16 mouse cellular contexts compared by ENCODE assay signal in the genomic region with DNA sequence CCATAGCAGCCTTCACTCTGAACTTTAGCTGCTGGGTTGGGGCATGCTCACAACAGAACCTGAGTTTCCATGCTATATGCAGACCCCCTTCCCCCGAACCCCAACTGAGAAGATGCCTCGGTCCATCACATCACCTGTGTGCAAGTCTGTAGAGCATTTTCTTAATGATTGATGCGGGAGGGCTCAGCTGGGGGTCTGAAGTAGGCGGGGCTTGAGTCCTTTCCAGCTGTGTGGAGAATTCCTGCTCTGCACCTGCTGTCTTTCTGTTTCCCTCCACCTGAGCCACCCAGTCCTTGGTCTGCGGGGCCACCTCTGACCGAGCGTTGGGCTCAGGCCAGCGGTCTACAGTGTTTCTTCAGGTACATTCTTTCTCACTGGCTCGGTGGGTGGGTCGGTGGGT. TPM values are rescaled to one million over a fixed set of nuclear protein-coding genes. Genes with fewer than 3 reads are reported as not detected.
DNase-seq lines count a peak whose midpoint lies in the region; ATAC-seq and TF ChIP-seq lines count a peak whose summit lies in the region.
"Had no signal": no experiment of that assay in that cellular context is flagged by ENCODE, and none has a peak within 500 bp of the region (broad histone marks: within the 10 kb centered on the region; RNA-seq: fewer than 3 reads in every experiment).

A gene (plus strand): TSS at position 301 of the 400 bp plus-strand sequence.

- intact Hi-C loops in gastrocnemius, adult 2 months (cut with DNase I): no loop called here

- no peaks in the 10 kb centered on the region for H3K9me3 ChIP-seq in hindbrain, embryonic 13.5 days
- H3K9me3 ChIP-seq in hindbrain, embryonic 14.5 days (ENCODE audit: control insufficient read depth, low read length): no peaks in the 10 kb centered on the region
- no peaks in the 10 kb centered on the region for H3K9me3 ChIP-seq in neural tube, embryonic 13.5 days
- H3K9me3 ChIP-seq in stomach, postnatal 0 days (ENCODE audit: control insufficient read depth, low read length): no peaks in the 10 kb centered on the region
- H3K9me3 ChIP-seq: G1E had no signal

- H3K36me3 ChIP-seq in hindbrain, embryonic 13.5 days: no peaks in the 10 kb centered on the region
- no peaks in the 10 kb centered on the region for H3K36me3 ChIP-seq in hindbrain, embryonic 14.5 days (replicated peaks; ENCODE audit: control insufficient read depth, insufficient read depth)
- no peaks in the 10 kb centered on the region for H3K36me3 ChIP-seq in neural tube, embryonic 13.5 days
- H3K36me3 ChIP-seq in stomach, postnatal 0 days (ENCODE audit: control insufficient read depth, insufficient read depth, low read length): no peaks in the 10 kb centered on the region
- H3K36me3 ChIP-seq: G1E had no signal

- H3K27me3 ChIP-seq in hindbrain, embryonic 13.5 days: peaks cover 44% of the 10 kb centered on the region
- peaks cover 19% of the 10 kb centered on the region for H3K27me3 ChIP-seq in hindbrain, embryonic 14.5 days (ENCODE audit: control insufficient read depth, insufficient read depth, low read length)
- peaks cover 38% of the 10 kb centered on the region for H3K27me3 ChIP-seq in neural tube, embryonic 13.5 days
- no peaks in the 10 kb centered on the region; the same call in 1 of the 2 replicates for H3K27me3 ChIP-seq in stomach, postnatal 0 days (ENCODE audit: control insufficient read depth, insufficient read depth, low read length)

- ATAC-seq in hindbrain, embryonic 13.5 days (ENCODE audit: low FRiP score): no peak
- no peak for ATAC-seq in hindbrain, embryonic 14.5 days (ENCODE audit: low FRiP score)
- no peak for ATAC-seq in neural tube, embryonic 13.5 days (ENCODE audit: low read depth)
- ATAC-seq in stomach, postnatal 0 days (ENCODE audit: low FRiP score, low TSS enrichment): no peak
- no peak for ATAC-seq in inflammation-experienced regulatory T-cells, adult 6 months

- WGBS in hindbrain, embryonic 13.5 days: 16% methylated on average over 10 of the region's 10 CpGs
- WGBS in hindbrain, embryonic 14.5 days: 20% methylated on average over 10 of the region's 10 CpGs
- WGBS in neural tube, embryonic 13.5 days: 16% methylated on average over 10 of the region's 10 CpGs
- WGBS in stomach, postnatal 0 days: 20% methylated on average over 10 of the region's 10 CpGs

- peaks cover 9% of the 10 kb centered on the region for H3K4me1 ChIP-seq in hindbrain, embryonic 13.5 days (replicated peaks)
- no peaks in the 10 kb centered on the region for H3K4me1 ChIP-seq in hindbrain, embryonic 14.5 days (replicated peaks; ENCODE audit: control insufficient read depth, insufficient read depth, low read length)
- H3K4me1 ChIP-seq in neural tube, embryonic 13.5 days (replicated peaks): 0 out of 2 replicates have a peak, but pooled peaks cover 7% of the 10 kb centered on the region
- no peaks in the 10 kb centered on the region for H3K4me1 ChIP-seq in stomach, postnatal 0 days (replicated peaks; ENCODE audit: control insufficient read depth, insufficient read depth)

- no peak for TF ChIP-seq EP300 in stomach, postnatal 0 days (optimal IDR thresholded peaks at IDR 0.05)

- DNase-seq in gastrocnemius, adult 2 months: no peak
- no peak for DNase-seq in gastrocnemius, postnatal 25 days
- no peak for DNase-seq in hindbrain, embryonic 14.5 days (ENCODE audit: low spot score)
- DNase-seq in neural tube, embryonic 10.5 days (ENCODE audit: extremely low spot score, low spot score): no peak
- no peak for DNase-seq in stomach, postnatal 0 days (ENCODE audit: low spot score)
- DNase-seq: adrenal gland, postnatal 14 days; B cell, adult 2 months; kidney, adult 11 months; lung, postnatal 4 days; right cerebral cortex, postnatal 4 days; thymus, postnatal 4 days had no signal

- H3K27ac ChIP-seq in gastrocnemius, adult 2 months: peak within 1 kb of the TSS; percentile 87
- no peak within 1 kb of the TSS for H3K27ac ChIP-seq in hindbrain, embryonic 13.5 days
- no peak within 1 kb of the TSS for H3K27ac ChIP-seq in hindbrain, embryonic 14.5 days
- H3K27ac ChIP-seq in neural tube, embryonic 13.5 days (replicated peaks): no peak within 1 kb of the TSS
- H3K27ac ChIP-seq in stomach, postnatal 0 days (replicated peaks): no peak within 1 kb of the TSS

- peak within 1 kb of the TSS; percentile 72 for H3K4me3 ChIP-seq in gastrocnemius, adult 2 months
- no peak within 1 kb of the TSS for H3K4me3 ChIP-seq in hindbrain, embryonic 13.5 days
- no peak within 1 kb of the TSS for H3K4me3 ChIP-seq in hindbrain, embryonic 14.5 days (replicated peaks; ENCODE audit: low read length)
- H3K4me3 ChIP-seq in neural tube, embryonic 13.5 days: no peak within 1 kb of the TSS
- H3K4me3 ChIP-seq in stomach, postnatal 0 days (ENCODE audit: low read depth, low read length): peak within 1 kb of the TSS; percentile 8; the same call in 1 of the 2 replicates

- H3K9ac ChIP-seq in hindbrain, embryonic 13.5 days: no peak within 1 kb of the TSS
- H3K9ac ChIP-seq in hindbrain, embryonic 14.5 days: no peak within 1 kb of the TSS
- H3K9ac ChIP-seq in neural tube, embryonic 13.5 days: no peak within 1 kb of the TSS
- no peak within 1 kb of the TSS for H3K9ac ChIP-seq in stomach, postnatal 0 days (ENCODE audit: low read length)

- no peak for TF ChIP-seq CTCF in gastrocnemius, adult 2 months (IDR thresholded peaks at IDR 0.05)
- TF ChIP-seq CTCF in stomach, postnatal 0 days (IDR thresholded peaks at IDR 0.05; ENCODE audit: low read depth): no peak

- peak within 1 kb of the TSS; percentile 19; the same call in 1 of the 2 replicates for H3K4me2 ChIP-seq in hindbrain, embryonic 13.5 days
- H3K4me2 ChIP-seq in hindbrain, embryonic 14.5 days (replicated peaks): no peak within 1 kb of the TSS; the same call in 1 of the 2 replicates
- H3K4me2 ChIP-seq in neural tube, embryonic 13.5 days: 0 out of 2 replicates have a peak within 1 kb of the TSS, but pooled peaks have one; percentile 14
- H3K4me2 ChIP-seq in stomach, postnatal 0 days (replicated peaks; ENCODE audit: low read depth): no peak within 1 kb of the TSS

RNA-seq across cellular contexts. Expression of the gene that starts here (rescaled TPM):
- 1 to 10 TPM; 2.6 to 3.1 TPM for total RNA-seq in gastrocnemius, adult 2 months (2021)
- total RNA-seq in gastrocnemius, postnatal 25 days (2021): 1 to 10 TPM; 3.5 to 3.9 TPM
- 0.39 and 0.62 TPM in 2 replicates for polyA plus RNA-seq in hindbrain, embryonic 13.5 days (2015; fragmentation: Nextera tagmentation; extraction: Ambion mirVana)
- polyA plus RNA-seq in hindbrain, embryonic 14.5 days (2014; fragmentation: Nextera tagmentation; extraction: Ambion mirVana): 0.75 and 1.5 TPM in 2 replicates
- polyA plus RNA-seq in neural tube, embryonic 13.5 days (2015; fragmentation: Nextera tagmentation; extraction: Ambion mirVana): 0.25 and 0.68 TPM in 2 replicates
- 5.5 and 6.3 TPM in 2 replicates for polyA plus RNA-seq in stomach, postnatal 0 days (2015; fragmentation: Nextera tagmentation; extraction: Ambion mirVana)
- not detected for polyA plus RNA-seq in inflammation-experienced regulatory T-cells, adult 6 months (2017; shearing (Covaris generic))
- total RNA-seq: common myeloid progenitor, adult 5-6 weeks; G1E had no signal
- polyA plus RNA-seq: G1E had no signal

Comparison
In these comparisons a context has a peak if more than half of its experiments do, and no peak if none do; other contexts are left out.
1. H3K4me2 ChIP-seq: peak in hindbrain, embryonic 13.5 days (single experiment) and neural tube, embryonic 13.5 days (single experiment); none in hindbrain, embryonic 14.5 days (single experiment) and stomach, postnatal 0 days (single experiment).
2. H3K4me3 ChIP-seq: peak in gastrocnemius, adult 2 months (single experiment) and stomach, postnatal 0 days (single experiment); none in hindbrain, embryonic 13.5 days (single experiment), hindbrain, embryonic 14.5 days (single experiment) and neural tube, embryonic 13.5 days (single experiment).